8 mouse cellular contexts compared by ENCODE assay signal in the genomic region with DNA sequence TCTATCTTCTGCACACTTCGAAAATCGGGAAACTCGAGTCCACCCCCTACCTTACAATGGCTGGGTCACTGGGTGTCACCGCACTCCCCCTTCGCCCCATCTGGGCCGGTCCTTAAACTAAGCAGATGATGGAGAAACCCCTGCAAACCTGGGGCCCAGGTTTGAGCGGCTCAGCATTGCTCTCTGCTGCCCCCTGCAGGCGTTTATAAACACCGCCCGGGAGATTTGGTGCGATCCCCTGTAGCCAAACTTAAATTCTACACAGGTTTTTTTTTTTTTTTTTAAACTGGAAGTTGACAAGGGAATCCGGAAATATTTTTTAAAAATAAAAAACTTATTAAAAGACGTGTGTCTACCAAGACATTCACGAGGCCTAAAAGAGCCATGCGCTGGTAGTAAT. TPM values are rescaled to one million over a fixed set of nuclear protein-coding genes. Genes with fewer than 3 reads are reported as not detected.
DNase-seq lines count a peak whose midpoint lies in the region; ATAC-seq and TF ChIP-seq lines count a peak whose summit lies in the region.

No protein-coding gene starts in this region.

- H3K27ac ChIP-seq in heart, postnatal 0 days (ENCODE audit: low read depth), result no peak overlapping the region
- H3K27ac ChIP-seq in testis, adult 2 months (ENCODE audit: control insufficient read depth, insufficient read depth, low read depth, low read length), result no peak overlapping the region
- no peak overlapping the region for H3K27ac ChIP-seq in embryonic facial prominence, embryonic 10.5 days (replicated peaks)

- H3K4me2 ChIP-seq in heart, postnatal 0 days (ENCODE audit: low read depth, low read length), result no peak overlapping the region

- no peak overlapping the region for H3K4me3 ChIP-seq in heart, postnatal 0 days (ENCODE audit: low read depth, low read length)
- H3K4me3 ChIP-seq in testis, adult 2 months (ENCODE audit: control insufficient read depth, low read depth, low read length), result no peak overlapping the region
- no peak overlapping the region for H3K4me3 ChIP-seq in embryonic facial prominence, embryonic 10.5 days

- no peaks in the 10 kb centered on the region for H3K27me3 ChIP-seq in heart, postnatal 0 days (ENCODE audit: control insufficient read depth, insufficient read depth, low read length)
- no peaks in the 10 kb centered on the region for H3K27me3 ChIP-seq in testis, adult 2 months (ENCODE audit: control insufficient read depth, insufficient read depth, low read length)
- H3K27me3 ChIP-seq in embryonic facial prominence, embryonic 10.5 days (replicated peaks; ENCODE audit: low read depth, poor library complexity, severe bottlenecking), result no peaks in the 10 kb centered on the region

- ATAC-seq in heart, postnatal 0 days (ENCODE audit: insufficient read depth, low read depth), result no peak

- H3K9me3 ChIP-seq in heart, postnatal 0 days (replicated peaks; ENCODE audit: control insufficient read depth, low read length), result no peaks in the 10 kb centered on the region
- no peaks in the 10 kb centered on the region for H3K9me3 ChIP-seq in embryonic facial prominence, embryonic 10.5 days

- no peak overlapping the region for H3K9ac ChIP-seq in heart, postnatal 0 days (replicated peaks; ENCODE audit: low read depth, low read length)

- no peak for TF ChIP-seq POLR2A in testis, adult 2 months (IDR thresholded peaks at IDR 0.05; ENCODE audit: control insufficient read depth, low read depth, low read length)

- intact Hi-C loops in heart, postnatal 25 days (cut with DNase I), result loop anchor here (1.0 to 2.0 kb wide), 3 partner anchors 89 to 353 kb away; no protein-coding TSS in a partner anchor
- intact Hi-C loops in gastrocnemius, postnatal 36 days (cut with DNase I), result loop anchor here (1.0 to 10.0 kb wide), 3 partner anchors 242 to 451 kb away; partner anchors contain the start of gene Prkab1

- H3K36me3 ChIP-seq in heart, postnatal 0 days (replicated peaks; ENCODE audit: control insufficient read depth, insufficient read depth, low read length), result no peaks in the 10 kb centered on the region
- no peaks in the 10 kb centered on the region for H3K36me3 ChIP-seq in testis, adult 2 months (ENCODE audit: control insufficient read depth, insufficient read depth, low read length)
- H3K36me3 ChIP-seq in embryonic facial prominence, embryonic 10.5 days (replicated peaks), result no peaks in the 10 kb centered on the region

- peak; percentile 29 for DNase-seq in heart, postnatal 0 days (ENCODE audit: low spot score)
- DNase-seq in heart, postnatal 25 days (ENCODE audit: low spot score), result no peak
- no peak for DNase-seq in testis, postnatal 14 days (ENCODE audit: low spot score)
- peak; percentile 76 for DNase-seq in embryonic facial prominence, embryonic 10.5 days (ENCODE audit: low spot score)
- DNase-seq in large intestine, adult 2 months (ENCODE audit: low read depth, low spot score), result peak; percentile 7
- DNase-seq in retina, postnatal 1 day, result peak; percentile 64
- no peak for DNase-seq in gastrocnemius, postnatal 36 days

- TF ChIP-seq CTCF in heart, postnatal 0 days (IDR thresholded peaks at IDR 0.05; ENCODE audit: low read depth), result peak; percentile 68
- peak; percentile 71 for TF ChIP-seq CTCF in testis, adult 2 months (IDR thresholded peaks at IDR 0.05; ENCODE audit: control insufficient read depth, insufficient read depth, insufficient replicate concordance, low read depth, low read length)

- H3K4me1 ChIP-seq in heart, postnatal 0 days (ENCODE audit: control insufficient read depth, insufficient read depth), result no peaks in the 10 kb centered on the region
- no peaks in the 10 kb centered on the region for H3K4me1 ChIP-seq in testis, adult 2 months (ENCODE audit: control insufficient read depth, insufficient read depth, low read length)
- H3K4me1 ChIP-seq in embryonic facial prominence, embryonic 10.5 days, result peaks cover 5% of the 10 kb centered on the region; the same call in 1 of the 2 replicates

- WGBS in heart, postnatal 0 days, result 11% methylated on average over 15 of the region's 15 CpGs
- 13% methylated on average over 15 of the region's 15 CpGs for WGBS in embryonic facial prominence, embryonic 10.5 days
- 10% methylated on average over 15 of the region's 15 CpGs for WGBS in large intestine, adult 2 months

- TF ChIP-seq EP300 in heart, postnatal 0 days (IDR thresholded peaks at IDR 0.05; ENCODE audit: low read depth), result no peak

RNA-seq across cellular contexts. Expression of gene Hspb8, which starts 53.3 kb away (rescaled TPM):
- total RNA-seq in heart, postnatal 0 days (2014; rRNA removed; ENCODE audit: low replicate concordance), result 102 and 111 TPM in 2 replicates
- polyA plus RNA-seq in heart, postnatal 0 days (2015; fragmentation: Nextera tagmentation; extraction: Ambion mirVana), result 26.9 and 30.3 TPM in 2 replicates
- total RNA-seq in heart, postnatal 25 days (2021), result 100 to 1,000 TPM; 344 to 368 TPM
- 1.1 and 5.5 TPM in 2 replicates for polyA plus RNA-seq in testis, adult 2 months (2012; rRNA removed)
- 6.8 and 8.0 TPM in 2 replicates for polyA plus RNA-seq in embryonic facial prominence, embryonic 10.5 days (2016; fragmentation: Nextera tagmentation; extraction: Ambion mirVana)
- polyA plus RNA-seq in large intestine, adult 2 months (2012; rRNA removed), result 18.6 and 26.0 TPM in 2 replicates
- total RNA-seq in gastrocnemius, postnatal 36 days (2021), result 100 to 1,000 TPM; 212 to 260 TPM

Comparison
In these comparisons a context has a peak if more than half of its experiments do, and no peak if none do; other contexts are left out.
1. DNase-seq: peak in heart, postnatal 0 days (single experiment), embryonic facial prominence, embryonic 10.5 days (single experiment), large intestine, adult 2 months (single experiment) and retina, postnatal 1 day (single experiment); none in heart, postnatal 25 days (single experiment), testis, postnatal 14 days (single experiment) and gastrocnemius, postnatal 36 days (0 of 2).